Mouse (Mus musculus): Measurements from ENCODE around the gene Nynrin.

DNA sequence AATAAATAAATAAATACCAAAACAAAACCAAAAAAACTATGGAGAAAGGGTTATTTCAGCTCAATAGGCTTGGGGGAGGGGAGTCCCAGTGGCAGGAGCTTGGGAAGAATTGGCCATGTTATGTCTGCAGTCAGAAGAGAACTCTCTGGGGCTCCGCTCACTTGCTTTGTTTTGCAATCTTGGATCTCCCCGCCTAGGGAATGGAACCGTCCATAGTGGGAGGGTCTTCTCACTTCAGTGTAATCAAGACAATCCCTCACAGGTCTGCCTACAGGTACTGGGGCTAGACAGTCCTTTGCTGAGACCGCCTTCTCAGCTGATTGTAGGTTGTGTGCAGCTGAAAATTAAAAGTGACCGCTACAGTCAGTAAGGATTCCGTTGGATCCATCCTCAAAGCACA is 15.7 kb downstream of the Nynrin start:
- TF ChIP-seq GATA1 (IDR thresholded peaks at IDR 0.05; ENCODE audit: borderline replicate concordance, low read length) = no peak
- TF ChIP-seq FLI1 (IDR thresholded peaks at IDR 0.05; ENCODE audit: low read length) = no peak

Measured in megakaryocyte, embryonic 14.5 days (primary cell).